Mouse (Mus musculus): Measurements from ENCODE around the gene Siah2. TPM values are rescaled to one million over a fixed set of nuclear protein-coding genes. Genes with fewer than 3 reads are reported as not detected.

Siah2 gene
- polyA plus RNA-seq, 1 experiment from 2014 or later = 4.1 TPM

- Histone ChIP-seq H3K9me3 (replicated peaks; ENCODE audit: control insufficient read depth, low read length) (no peaks in the 10 kb centered on the region), H3K27me3 (ENCODE audit: control insufficient read depth, insufficient read depth, low read length) (no peaks in the 10 kb centered on the region), H3K4me1 (ENCODE audit: control insufficient read depth, insufficient read depth, low read length) (no peaks in the 10 kb centered on the region), H3K9ac (replicated peaks; ENCODE audit: low read length) (no peak overlapping the region), H3K27ac (replicated peaks; ENCODE audit: low read depth, low read length) (no peak overlapping the region), H3K4me2 (ENCODE audit: low read depth, low read length) (no peak overlapping the region), H3K4me3 (ENCODE audit: low read depth, low read length) (no peak overlapping the region), H3K36me3 (replicated peaks; ENCODE audit: control insufficient read depth, insufficient read depth, low read depth, low read length) (no peaks in the 10 kb centered on the region)
- 86% methylated on average over 3 of the region's 3 CpGs for WGBS
- DNase-seq (ENCODE audit: low spot score) = no peak
- ATAC-seq (replicated peaks; ENCODE audit: insufficient number of reproducible peaks, low FRiP score, low TSS enrichment, low read depth) = no peak
Observed at GRCm38 (mm10) chr3:58685396-58685795, 6.8 kb downstream of the Siah2 start.

GRCm38 (mm10) chr3:58683346-58683745 is 8.9 kb downstream of the Siah2 start:
- Histone ChIP-seq H3K4me3 (ENCODE audit: low read depth, low read length) (no peak overlapping the region), H3K36me3 (replicated peaks; ENCODE audit: control insufficient read depth, insufficient read depth, low read depth, low read length) (no peaks in the 10 kb centered on the region), H3K4me2 (ENCODE audit: low read depth, low read length) (no peak overlapping the region), H3K27me3 (ENCODE audit: control insufficient read depth, insufficient read depth, low read length) (no peaks in the 10 kb centered on the region), H3K4me1 (ENCODE audit: control insufficient read depth, insufficient read depth, low read length) (no peaks in the 10 kb centered on the region), H3K27ac (replicated peaks; ENCODE audit: low read depth, low read length) (no peak overlapping the region), H3K9ac (replicated peaks; ENCODE audit: low read length) (no peak overlapping the region), H3K9me3 (replicated peaks; ENCODE audit: control insufficient read depth, low read length) (no peaks in the 10 kb centered on the region)
- DNase-seq (ENCODE audit: low spot score) (no peak), ATAC-seq (replicated peaks; ENCODE audit: insufficient number of reproducible peaks, low FRiP score, low TSS enrichment, low read depth) (no peak)
- WGBS = 85% methylated on average over 7 of the region's 7 CpGs

DNA sequence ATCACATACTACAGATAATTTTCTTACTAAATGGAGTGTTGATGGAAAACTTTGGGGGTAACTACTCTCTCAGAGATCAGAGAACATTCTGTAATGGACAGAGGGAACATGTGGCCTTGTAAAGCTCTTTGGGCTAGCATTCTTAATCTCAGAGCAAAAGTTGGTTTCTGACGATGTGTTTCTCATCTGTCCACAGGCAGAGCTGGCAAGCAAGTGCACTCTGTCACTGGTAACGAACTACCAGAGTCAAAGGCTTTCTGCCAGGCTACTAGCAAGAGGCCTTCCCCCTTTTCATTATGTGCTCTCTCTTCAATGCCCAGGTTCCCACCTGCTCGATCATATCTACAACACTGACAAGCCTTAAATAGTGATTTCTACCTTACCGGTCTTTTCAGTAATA is 9.9 kb downstream of the Siah2 start:
- Histone ChIP-seq H3K36me3 (replicated peaks; ENCODE audit: control insufficient read depth, insufficient read depth, low read depth, low read length) (no peaks in the 10 kb centered on the region), H3K9me3 (replicated peaks; ENCODE audit: control insufficient read depth, low read length) (no peaks in the 10 kb centered on the region), H3K4me1 (ENCODE audit: control insufficient read depth, insufficient read depth, low read length) (no peaks in the 10 kb centered on the region), H3K27ac (replicated peaks; ENCODE audit: low read depth, low read length) (no peak overlapping the region), H3K4me3 (ENCODE audit: low read depth, low read length) (no peak overlapping the region), H3K9ac (replicated peaks; ENCODE audit: low read length) (no peak overlapping the region), H3K27me3 (ENCODE audit: control insufficient read depth, insufficient read depth, low read length) (no peaks in the 10 kb centered on the region), H3K4me2 (ENCODE audit: low read depth, low read length) (no peak overlapping the region)
- 91% methylated on average over 4 of the region's 4 CpGs for WGBS
- ATAC-seq (replicated peaks; ENCODE audit: insufficient number of reproducible peaks, low FRiP score, low TSS enrichment, low read depth) (no peak), DNase-seq (ENCODE audit: low spot score) (no peak)

- Histone ChIP-seq H3K9me3 (replicated peaks; ENCODE audit: control insufficient read depth, low read length) (no peaks in the 10 kb centered on the region), H3K9ac (replicated peaks; ENCODE audit: low read length) (no peak overlapping the region), H3K4me3 (ENCODE audit: low read depth, low read length) (no peak overlapping the region), H3K4me2 (ENCODE audit: low read depth, low read length) (no peak overlapping the region), H3K4me1 (ENCODE audit: control insufficient read depth, insufficient read depth, low read length) (no peaks in the 10 kb centered on the region), H3K27me3 (ENCODE audit: control insufficient read depth, insufficient read depth, low read length) (no peaks in the 10 kb centered on the region), H3K36me3 (replicated peaks; ENCODE audit: control insufficient read depth, insufficient read depth, low read depth, low read length) (no peaks in the 10 kb centered on the region), H3K27ac (replicated peaks; ENCODE audit: low read depth, low read length) (no peak overlapping the region)
- ATAC-seq (replicated peaks; ENCODE audit: insufficient number of reproducible peaks, low FRiP score, low TSS enrichment, low read depth) = no peak
- 43% methylated on average over 2 of the region's 2 CpGs for WGBS
- DNase-seq (ENCODE audit: low spot score) = no peak
Observed at GRCm38 (mm10) chr3:58681831-58682230, 10.4 kb downstream of the Siah2 start.

DNA sequence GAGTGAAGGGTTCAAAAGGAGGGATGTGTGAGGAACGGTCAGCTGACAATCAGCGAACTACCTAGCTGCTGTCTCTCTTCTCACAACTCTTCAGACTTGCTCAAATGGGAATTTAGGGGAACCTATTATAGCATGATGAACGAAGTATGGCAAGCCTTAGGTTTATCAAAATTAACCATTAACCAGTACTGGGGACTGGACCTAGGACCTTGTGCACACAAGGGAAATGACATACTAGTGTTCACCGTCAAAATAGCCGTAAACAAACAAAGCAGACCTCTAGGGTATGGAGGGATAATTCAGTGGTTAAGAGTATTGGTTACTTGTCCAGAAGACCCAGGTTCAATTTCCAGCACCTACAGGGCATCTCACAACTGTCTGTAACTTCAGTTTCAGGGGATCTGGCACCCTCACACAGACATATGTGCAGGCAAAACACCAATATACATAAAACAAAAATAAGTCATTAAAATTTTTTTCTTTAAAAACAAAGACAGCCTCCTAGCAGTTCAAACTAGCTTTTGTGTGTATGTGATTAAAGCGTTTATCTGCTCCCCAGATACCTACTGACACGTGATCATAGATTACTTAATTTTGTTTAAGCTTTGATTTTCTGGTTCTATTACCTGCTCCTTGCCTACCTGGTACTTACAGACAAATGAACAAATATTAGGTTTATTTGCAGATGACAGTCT is 11.1 kb downstream of the Siah2 start:
- no peak for ATAC-seq (replicated peaks; ENCODE audit: insufficient number of reproducible peaks, low FRiP score, low TSS enrichment, low read depth)
- Histone ChIP-seq H3K36me3 (replicated peaks; ENCODE audit: control insufficient read depth, insufficient read depth, low read depth, low read length) (no peaks in the 10 kb centered on the region), H3K9ac (replicated peaks; ENCODE audit: low read length) (no peak overlapping the region), H3K27ac (replicated peaks; ENCODE audit: low read depth, low read length) (no peak overlapping the region), H3K4me1 (ENCODE audit: control insufficient read depth, insufficient read depth, low read length) (no peaks in the 10 kb centered on the region), H3K9me3 (replicated peaks; ENCODE audit: control insufficient read depth, low read length) (no peaks in the 10 kb centered on the region), H3K4me3 (ENCODE audit: low read depth, low read length) (no peak overlapping the region), H3K4me2 (ENCODE audit: low read depth, low read length) (no peak overlapping the region), H3K27me3 (ENCODE audit: control insufficient read depth, insufficient read depth, low read length) (no peaks in the 10 kb centered on the region)
- WGBS = 85% methylated on average over 7 of the region's 7 CpGs
- no peak for DNase-seq (ENCODE audit: low spot score)

- H3K4me2 ChIP-seq (ENCODE audit: low read depth, low read length) = no peak overlapping the region
- DNase-seq (ENCODE audit: low spot score) = no peak
Observed at GRCm38 (mm10) chr3:58679996-58680395, 12.2 kb downstream of the Siah2 start.

GRCm38 (mm10) chr3:58678905-58679304 is 13.3 kb downstream of the Siah2 start:
- Histone ChIP-seq H3K27me3 (ENCODE audit: control insufficient read depth, insufficient read depth, low read length) (no peaks in the 10 kb centered on the region), H3K4me1 (ENCODE audit: control insufficient read depth, insufficient read depth, low read length) (no peaks in the 10 kb centered on the region), H3K4me3 (ENCODE audit: low read depth, low read length) (no peak overlapping the region), H3K27ac (replicated peaks; ENCODE audit: low read depth, low read length) (no peak overlapping the region), H3K9me3 (replicated peaks; ENCODE audit: control insufficient read depth, low read length) (no peaks in the 10 kb centered on the region), H3K9ac (replicated peaks; ENCODE audit: low read length) (no peak overlapping the region), H3K4me2 (ENCODE audit: low read depth, low read length) (no peak overlapping the region), H3K36me3 (replicated peaks; ENCODE audit: control insufficient read depth, insufficient read depth, low read depth, low read length) (no peaks in the 10 kb centered on the region)
- WGBS = 51% methylated on average over 2 of the region's 2 CpGs
- no peak for DNase-seq (ENCODE audit: low spot score)
- ATAC-seq (replicated peaks; ENCODE audit: insufficient number of reproducible peaks, low FRiP score, low TSS enrichment, low read depth) = no peak

More at GRCm38 (mm10) chr3:58679996-58680395, 12.2 kb downstream of the Siah2 start:
- Histone ChIP-seq H3K9ac (replicated peaks; ENCODE audit: low read length) (no peak overlapping the region), H3K4me1 (ENCODE audit: control insufficient read depth, insufficient read depth, low read length) (no peaks in the 10 kb centered on the region), H3K4me3 (ENCODE audit: low read depth, low read length) (no peak overlapping the region), H3K9me3 (replicated peaks; ENCODE audit: control insufficient read depth, low read length) (no peaks in the 10 kb centered on the region), H3K27me3 (ENCODE audit: control insufficient read depth, insufficient read depth, low read length) (no peaks in the 10 kb centered on the region), H3K27ac (replicated peaks; ENCODE audit: low read depth, low read length) (no peak overlapping the region), H3K36me3 (replicated peaks; ENCODE audit: control insufficient read depth, insufficient read depth, low read depth, low read length) (no peaks in the 10 kb centered on the region)
- 59% methylated on average over 4 of the region's 4 CpGs for WGBS
- ATAC-seq (replicated peaks; ENCODE audit: insufficient number of reproducible peaks, low FRiP score, low TSS enrichment, low read depth) = no peak

DNA sequence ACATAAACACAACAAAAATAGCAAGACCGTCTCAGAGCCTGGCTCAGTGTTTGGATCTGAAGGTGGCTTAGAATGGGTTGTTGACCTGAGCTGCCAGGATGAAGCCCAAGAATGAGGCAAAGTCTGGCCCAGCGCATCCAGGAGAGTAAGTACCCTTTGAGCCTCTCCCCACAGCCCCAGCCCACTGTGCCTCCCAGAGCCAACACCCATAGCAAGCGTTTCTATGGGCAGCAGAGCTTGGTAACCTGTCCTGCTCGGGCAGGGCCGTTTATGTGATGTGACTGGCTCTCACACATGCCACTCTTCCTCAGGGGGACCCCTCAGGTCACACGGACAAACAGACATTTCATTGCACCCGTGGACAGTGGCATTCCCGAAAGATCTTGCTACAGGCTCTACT is 13.8 kb downstream of the Siah2 start:
- 61% methylated on average over 8 of the region's 8 CpGs for WGBS
- no peak for ATAC-seq (replicated peaks; ENCODE audit: insufficient number of reproducible peaks, low FRiP score, low TSS enrichment, low read depth)
- no peak overlapping the region for H3K4me2 ChIP-seq (ENCODE audit: low read depth, low read length)
- H3K9ac ChIP-seq (replicated peaks; ENCODE audit: low read length) = no peak overlapping the region
- no peak overlapping the region for H3K27ac ChIP-seq (replicated peaks; ENCODE audit: low read depth, low read length)
- H3K4me1 ChIP-seq (ENCODE audit: control insufficient read depth, insufficient read depth, low read length) = no peaks in the 10 kb centered on the region
- H3K9me3 ChIP-seq (replicated peaks; ENCODE audit: control insufficient read depth, low read length) = no peaks in the 10 kb centered on the region
- no peaks in the 10 kb centered on the region for H3K36me3 ChIP-seq (replicated peaks; ENCODE audit: control insufficient read depth, insufficient read depth, low read depth, low read length)
- DNase-seq (ENCODE audit: low spot score) = no peak
- H3K27me3 ChIP-seq (ENCODE audit: control insufficient read depth, insufficient read depth, low read length) = no peaks in the 10 kb centered on the region
- no peak overlapping the region for H3K4me3 ChIP-seq (ENCODE audit: low read depth, low read length)

Measured in embryonic facial prominence, embryonic 11.5 days (tissue).